Mouse (Mus musculus): ENCODE data around the gene G6pc. TPM values are rescaled to one million over a fixed set of nuclear protein-coding genes. Genes with fewer than 3 reads are reported as not detected.
A peak's percentile ranks its signal among the peaks of the same experiment; 100 is the strongest.

The G6pc gene
- polyA plus RNA-seq, 1 experiment from 2014 or later, result 0.09 TPM

DNA sequence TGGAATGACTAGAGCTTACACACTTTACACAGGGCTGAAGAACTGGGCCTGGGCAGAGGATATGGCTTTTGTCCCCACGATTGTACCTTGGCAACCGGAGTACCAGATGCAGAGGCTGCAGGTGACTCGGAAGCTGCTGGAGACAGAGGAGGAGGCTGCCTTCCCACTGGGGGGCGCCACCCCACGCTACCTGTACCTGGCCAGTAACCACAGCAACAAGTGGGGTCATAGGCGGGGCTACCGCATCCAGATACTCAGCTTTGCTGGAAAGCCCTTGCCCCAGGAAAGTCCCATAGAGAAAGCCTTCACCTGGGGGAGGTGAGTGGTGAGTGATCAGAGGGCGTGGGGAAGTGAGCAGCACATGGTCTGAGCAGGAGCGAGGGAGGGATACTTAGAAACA lies 31.7 kb upstream of the G6pc start:
- H3K36me3 ChIP-seq, result no peaks in the 10 kb centered on the region
- H3K9ac ChIP-seq, result no peak overlapping the region
- H3K4me1 ChIP-seq, result peaks cover 10% of the 10 kb centered on the region
- no peak overlapping the region for H3K27ac ChIP-seq
- no peak overlapping the region for H3K4me3 ChIP-seq (replicated peaks)
- H3K4me2 ChIP-seq, result no peak overlapping the region
- WGBS, result 73% methylated on average over 9 of the region's 9 CpGs
- no peaks in the 10 kb centered on the region for H3K27me3 ChIP-seq (replicated peaks)
- H3K9me3 ChIP-seq, result no peaks in the 10 kb centered on the region
- no peak for ATAC-seq (ENCODE audit: insufficient read depth, low FRiP score, low read depth)

DNA sequence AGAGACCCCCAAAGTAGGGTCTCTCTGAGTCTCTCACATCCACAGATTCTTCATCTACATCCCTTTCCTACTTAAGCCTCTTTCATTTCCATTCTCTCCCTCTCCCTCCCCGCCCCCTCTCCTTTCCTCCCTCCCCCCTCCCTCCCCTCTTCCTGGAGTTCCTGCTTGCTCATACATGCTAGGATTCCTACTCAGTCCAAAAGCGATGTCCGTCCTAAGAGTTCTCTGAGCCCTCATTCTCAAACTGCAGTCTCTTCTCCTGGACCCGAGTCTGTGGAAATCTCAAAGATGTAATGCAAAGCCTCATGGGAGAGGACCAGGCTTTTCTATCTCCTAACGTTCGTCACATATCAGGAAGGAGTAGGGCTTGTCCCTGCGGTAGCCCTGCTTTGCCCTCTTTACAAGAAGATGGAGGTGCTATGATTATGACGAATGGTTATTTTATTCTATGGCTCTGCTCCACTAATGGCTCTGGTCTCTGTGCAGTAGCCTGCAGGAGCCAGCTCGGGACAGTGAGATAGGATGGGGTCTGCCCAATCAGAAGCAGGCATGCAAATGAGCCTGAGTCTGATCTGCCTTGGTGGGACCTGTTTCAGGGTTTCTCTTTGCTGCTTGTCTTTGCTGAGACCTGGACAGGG lies 29.1 kb upstream of the G6pc start:
- peak; percentile 84; the same call in 1 of the 2 replicates for ATAC-seq (ENCODE audit: insufficient read depth, low FRiP score, low read depth)
- Histone ChIP-seq H3K27ac (peak overlapping the region; percentile 12; the same call in 1 of the 2 replicates), H3K27me3 (replicated peaks) (no peaks in the 10 kb centered on the region), H3K4me1 (peaks cover 9% of the 10 kb centered on the region), H3K4me3 (replicated peaks) (peak overlapping the region; percentile 14), H3K9ac (no peak overlapping the region), H3K9me3 (no peaks in the 10 kb centered on the region), H3K4me2 (peak overlapping the region; percentile 47), H3K36me3 (no peaks in the 10 kb centered on the region)
- WGBS, result 3% methylated on average over 9 of the region's 9 CpGs

DNA sequence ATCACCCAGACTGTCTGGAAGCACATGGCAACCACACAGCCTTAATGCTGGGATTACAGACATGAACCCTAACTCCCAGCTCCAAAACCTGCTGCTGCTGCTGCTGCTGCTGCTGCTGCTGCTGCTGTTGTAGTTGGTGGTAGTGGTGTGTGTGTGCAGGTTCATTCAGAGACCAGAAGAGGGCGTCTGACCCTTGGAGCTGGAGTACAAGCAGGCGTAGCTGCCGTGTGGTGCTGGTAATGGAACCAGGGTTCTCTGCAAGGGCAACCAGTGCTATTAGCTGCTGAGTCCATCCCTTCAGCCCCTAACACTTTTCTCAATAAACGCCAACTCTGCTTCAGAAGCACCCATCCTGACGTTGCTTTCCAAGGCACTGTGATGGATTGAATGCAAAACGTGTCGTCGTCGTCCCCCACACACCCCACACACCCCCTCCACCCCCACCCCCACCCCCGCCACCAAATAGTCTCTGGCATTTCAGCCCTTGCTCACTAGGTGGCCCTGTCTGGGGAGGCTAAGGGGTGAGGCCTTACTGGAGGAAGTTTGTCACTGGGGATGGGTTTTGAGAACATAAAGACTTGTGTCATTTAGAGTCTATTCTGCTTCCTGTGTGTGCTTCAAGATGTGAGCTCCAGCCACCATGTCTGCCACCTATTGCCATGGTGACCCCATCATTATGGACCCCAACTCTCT lies 20.1 kb upstream of the G6pc start:
- no peaks in the 10 kb centered on the region for H3K27me3 ChIP-seq (replicated peaks)
- 67% methylated on average over 10 of the region's 10 CpGs for WGBS

DNA sequence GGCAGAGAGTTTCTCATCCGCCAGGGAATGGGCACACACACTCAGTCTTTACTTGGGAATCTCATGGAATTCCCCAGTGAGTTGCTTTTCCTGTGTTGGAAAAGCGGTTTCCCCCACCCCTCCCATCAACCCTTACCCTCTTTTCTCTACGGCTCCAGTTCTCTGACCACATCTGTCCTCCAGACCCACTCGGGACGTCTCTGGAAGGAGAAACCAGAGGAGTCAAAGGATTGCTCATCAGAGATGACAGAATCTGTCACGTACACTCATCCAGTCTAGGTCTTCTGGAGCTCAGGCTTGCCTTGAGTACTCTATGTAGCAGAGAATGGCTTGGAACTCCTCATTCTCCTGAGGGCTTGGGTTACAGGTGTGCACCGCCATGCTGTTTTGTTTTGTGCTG lies 18.6 kb upstream of the G6pc start:
- Histone ChIP-seq H3K9ac (no peak overlapping the region), H3K27ac (no peak overlapping the region), H3K4me1 (no peaks in the 10 kb centered on the region), H3K4me2 (no peak overlapping the region), H3K36me3 (no peaks in the 10 kb centered on the region), H3K9me3 (no peaks in the 10 kb centered on the region), H3K27me3 (replicated peaks) (no peaks in the 10 kb centered on the region), H3K4me3 (replicated peaks) (no peak overlapping the region)
- ATAC-seq (ENCODE audit: insufficient read depth, low FRiP score, low read depth), result no peak
- 67% methylated on average over 7 of the region's 7 CpGs for WGBS

More for the DNA sequence above, 20.1 kb upstream of the G6pc start:
- Histone ChIP-seq H3K4me1 (no peaks in the 10 kb centered on the region), H3K36me3 (no peaks in the 10 kb centered on the region), H3K9ac (no peak overlapping the region), H3K4me2 (no peak overlapping the region), H3K27ac (no peak overlapping the region), H3K9me3 (no peaks in the 10 kb centered on the region), H3K4me3 (replicated peaks) (no peak overlapping the region)
- no peak for ATAC-seq (ENCODE audit: insufficient read depth, low FRiP score, low read depth)

DNA sequence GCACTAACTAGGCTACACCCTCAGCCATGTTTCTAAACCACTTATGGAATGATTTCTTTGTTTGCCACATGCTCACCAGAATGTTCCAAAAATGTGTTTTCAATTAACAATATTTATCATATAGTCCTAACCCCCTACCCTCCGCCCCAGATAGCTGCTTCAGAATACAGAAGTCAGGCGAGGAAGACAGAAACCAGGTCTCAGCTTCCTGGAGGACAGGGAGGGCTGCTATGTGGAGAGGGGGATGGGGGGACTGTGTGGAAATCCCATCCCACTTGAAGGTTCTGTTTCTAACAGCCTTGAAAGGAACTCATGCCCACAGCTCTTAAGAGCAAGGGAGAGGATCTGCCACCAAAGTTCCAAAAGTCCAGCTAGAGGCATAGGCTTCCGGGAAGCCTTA lies 18.1 kb upstream of the G6pc start:
- no peaks in the 10 kb centered on the region for H3K9me3 ChIP-seq
- no peak overlapping the region for H3K4me3 ChIP-seq (replicated peaks)
- no peak overlapping the region for H3K4me2 ChIP-seq
- no peak for ATAC-seq (ENCODE audit: insufficient read depth, low FRiP score, low read depth)
- 69% methylated on average over 3 of the region's 3 CpGs for WGBS
- H3K27ac ChIP-seq, result no peak overlapping the region
- H3K9ac ChIP-seq, result no peak overlapping the region
- no peaks in the 10 kb centered on the region for H3K36me3 ChIP-seq
- H3K27me3 ChIP-seq (replicated peaks), result no peaks in the 10 kb centered on the region
- H3K4me1 ChIP-seq, result no peaks in the 10 kb centered on the region

DNA sequence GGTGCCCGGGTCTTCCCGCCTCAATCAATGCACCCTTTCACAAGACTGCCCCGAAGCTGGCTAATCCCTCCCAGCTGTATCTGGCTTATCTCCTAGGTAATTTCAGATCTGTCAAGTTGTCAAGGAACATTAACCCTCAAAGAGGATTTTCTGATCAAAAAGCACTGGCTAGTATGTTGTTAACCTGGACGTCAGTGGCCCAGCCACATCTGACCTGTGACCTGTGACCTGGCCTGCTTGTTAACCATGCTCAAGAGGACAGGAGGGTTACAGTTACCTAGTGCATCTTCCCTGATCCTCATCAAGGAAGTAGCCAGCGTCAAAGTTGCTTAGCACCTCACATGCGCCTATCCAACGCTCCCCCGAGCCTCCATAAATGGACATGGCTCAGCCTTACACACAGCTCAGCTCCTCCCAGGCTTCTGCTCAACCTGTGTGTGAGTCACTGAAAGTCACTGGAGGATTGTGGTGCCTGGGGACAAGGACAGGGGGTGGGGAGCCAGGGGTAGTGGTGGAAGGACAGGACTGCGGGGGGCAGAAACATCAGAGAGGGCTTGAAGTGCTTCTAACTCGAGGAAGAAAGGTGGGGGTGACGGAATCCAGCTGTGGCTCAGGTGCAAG lies 16.2 kb upstream of the G6pc start:
- no peaks in the 10 kb centered on the region for H3K36me3 ChIP-seq
- no peaks in the 10 kb centered on the region for H3K9me3 ChIP-seq
- H3K27me3 ChIP-seq (replicated peaks), result no peaks in the 10 kb centered on the region
- H3K4me2 ChIP-seq, result no peak overlapping the region
- 49% methylated on average over 11 of the region's 11 CpGs for WGBS
- H3K27ac ChIP-seq, result no peak overlapping the region
- no peak for ATAC-seq (ENCODE audit: insufficient read depth, low FRiP score, low read depth)
- no peaks in the 10 kb centered on the region for H3K4me1 ChIP-seq
- H3K4me3 ChIP-seq (replicated peaks), result no peak overlapping the region
- H3K9ac ChIP-seq, result no peak overlapping the region

DNA sequence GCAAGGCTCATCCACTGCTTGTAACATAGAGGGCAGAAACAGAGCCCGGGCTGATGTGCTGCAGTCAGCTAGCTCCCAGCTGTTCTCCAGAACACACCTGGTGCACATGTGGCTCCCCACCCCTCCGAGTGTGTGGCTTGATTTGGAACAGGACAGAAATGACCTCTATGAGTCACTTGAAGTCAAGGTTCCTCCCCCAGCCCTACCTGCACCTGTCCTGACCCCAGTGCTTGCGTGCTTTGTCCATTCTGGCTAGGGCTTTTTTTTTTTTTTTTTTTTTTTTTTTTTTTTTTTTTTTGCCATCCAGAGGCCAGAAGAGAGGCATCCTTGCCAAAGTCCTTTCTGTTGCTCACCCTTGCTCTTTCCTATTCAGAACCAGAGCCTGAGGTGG lies 15.6 kb upstream of the G6pc start:
- H3K27ac ChIP-seq, result no peak overlapping the region
- H3K9ac ChIP-seq, result no peak overlapping the region
- no peaks in the 10 kb centered on the region for H3K4me1 ChIP-seq
- H3K9me3 ChIP-seq, result no peaks in the 10 kb centered on the region
- no peak overlapping the region for H3K4me3 ChIP-seq (replicated peaks)
- H3K27me3 ChIP-seq (replicated peaks), result no peaks in the 10 kb centered on the region
- WGBS, result 48% methylated on average over 3 of the region's 3 CpGs
- no peak overlapping the region for H3K4me2 ChIP-seq
- no peak for ATAC-seq (ENCODE audit: insufficient read depth, low FRiP score, low read depth)
- no peaks in the 10 kb centered on the region for H3K36me3 ChIP-seq

DNA sequence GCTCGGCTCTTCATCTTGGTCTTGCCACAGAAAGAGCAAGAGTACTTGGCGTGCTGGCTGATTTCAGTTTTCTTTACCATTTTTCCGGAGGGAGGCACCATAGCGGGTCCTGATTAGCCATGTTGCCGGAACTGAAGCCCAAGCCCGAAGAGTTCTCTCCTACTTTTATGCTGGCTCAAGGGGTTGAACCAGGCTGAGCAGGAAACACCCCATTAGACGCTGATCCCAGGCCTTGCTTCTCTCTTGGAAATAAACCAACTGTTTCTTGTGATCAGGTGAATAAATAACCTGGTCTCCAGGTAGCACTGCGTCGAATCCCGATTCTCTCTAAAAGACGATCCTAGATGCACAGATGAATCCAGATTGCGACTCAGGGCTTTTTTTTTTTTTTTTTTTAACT lies 13.9 kb upstream of the G6pc start:
- H3K27ac ChIP-seq, result no peak overlapping the region
- no peak overlapping the region for H3K4me3 ChIP-seq (replicated peaks)
- no peaks in the 10 kb centered on the region for H3K4me1 ChIP-seq
- H3K9me3 ChIP-seq, result no peaks in the 10 kb centered on the region
- no peaks in the 10 kb centered on the region for H3K36me3 ChIP-seq
- no peak for ATAC-seq (ENCODE audit: insufficient read depth, low FRiP score, low read depth)
- H3K4me2 ChIP-seq, result no peak overlapping the region
- H3K9ac ChIP-seq, result no peak overlapping the region
- H3K27me3 ChIP-seq (replicated peaks), result no peaks in the 10 kb centered on the region
- WGBS, result 84% methylated on average over 12 of the region's 12 CpGs

DNA sequence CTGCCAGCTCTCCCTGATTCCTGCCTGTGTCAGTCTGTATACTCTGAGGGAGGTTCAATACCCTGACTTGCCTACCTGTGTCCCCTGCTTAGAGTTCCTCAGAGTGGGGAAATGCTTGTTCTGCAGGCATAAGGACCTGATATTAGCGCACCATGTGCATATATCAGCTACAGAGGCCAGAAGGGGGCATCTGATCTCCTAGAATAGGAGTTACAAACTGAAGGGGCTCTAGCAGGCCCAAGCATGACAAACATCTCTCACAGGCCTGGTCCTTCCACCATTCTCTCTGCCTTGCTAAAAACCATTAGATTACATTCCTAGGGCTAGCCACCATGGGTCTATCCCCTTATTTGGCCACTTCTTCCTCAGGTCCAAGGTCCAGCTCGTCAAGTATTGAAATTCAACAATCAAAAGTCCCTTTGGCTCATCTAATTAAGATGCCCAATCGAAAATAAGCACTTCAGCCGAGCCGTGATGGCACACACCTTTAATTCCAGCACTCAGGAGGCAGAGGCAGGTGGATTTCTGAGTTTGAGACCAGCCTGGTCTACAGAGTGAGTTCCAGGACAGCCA lies 12.8 kb upstream of the G6pc start:
- no peaks in the 10 kb centered on the region for H3K27me3 ChIP-seq (replicated peaks)
- H3K27ac ChIP-seq, result no peak overlapping the region
- no peak for ATAC-seq (ENCODE audit: insufficient read depth, low FRiP score, low read depth)
- H3K4me1 ChIP-seq, result no peaks in the 10 kb centered on the region
- no peaks in the 10 kb centered on the region for H3K36me3 ChIP-seq
- no peak overlapping the region for H3K4me3 ChIP-seq (replicated peaks)
- no peak overlapping the region for H3K4me2 ChIP-seq
- no peaks in the 10 kb centered on the region for H3K9me3 ChIP-seq
- H3K9ac ChIP-seq, result no peak overlapping the region
- WGBS, result 82% methylated on average over 5 of the region's 5 CpGs

DNA sequence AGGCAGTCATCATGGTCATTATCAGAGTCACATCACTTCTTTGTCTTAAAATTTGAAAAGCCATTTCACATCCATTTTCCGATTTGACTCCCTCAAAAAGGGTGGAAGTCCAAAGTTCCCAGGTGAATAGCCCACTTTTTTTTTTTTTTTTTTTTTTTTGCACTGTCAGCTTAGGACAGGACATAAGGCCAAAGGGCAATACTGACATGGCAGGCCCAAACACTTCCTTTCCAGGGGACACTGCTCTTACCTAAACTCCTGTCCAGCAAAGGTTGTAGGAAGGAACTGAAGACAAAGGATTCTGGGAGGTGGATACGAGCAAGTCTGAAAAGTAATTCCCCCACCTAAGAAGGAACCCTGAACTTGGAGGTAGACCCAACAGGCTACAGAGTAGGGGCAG lies 11.4 kb upstream of the G6pc start:
- H3K4me2 ChIP-seq, result no peak overlapping the region
- no peak overlapping the region for H3K4me3 ChIP-seq (replicated peaks)
- no peak for ATAC-seq (ENCODE audit: insufficient read depth, low FRiP score, low read depth)
- H3K27me3 ChIP-seq (replicated peaks), result no peaks in the 10 kb centered on the region
- H3K27ac ChIP-seq, result no peak overlapping the region
- H3K9ac ChIP-seq, result no peak overlapping the region
- H3K9me3 ChIP-seq, result no peaks in the 10 kb centered on the region
- no peaks in the 10 kb centered on the region for H3K36me3 ChIP-seq
- H3K4me1 ChIP-seq, result no peaks in the 10 kb centered on the region
- WGBS, result 86% methylated on average over 2 of the region's 2 CpGs

DNA sequence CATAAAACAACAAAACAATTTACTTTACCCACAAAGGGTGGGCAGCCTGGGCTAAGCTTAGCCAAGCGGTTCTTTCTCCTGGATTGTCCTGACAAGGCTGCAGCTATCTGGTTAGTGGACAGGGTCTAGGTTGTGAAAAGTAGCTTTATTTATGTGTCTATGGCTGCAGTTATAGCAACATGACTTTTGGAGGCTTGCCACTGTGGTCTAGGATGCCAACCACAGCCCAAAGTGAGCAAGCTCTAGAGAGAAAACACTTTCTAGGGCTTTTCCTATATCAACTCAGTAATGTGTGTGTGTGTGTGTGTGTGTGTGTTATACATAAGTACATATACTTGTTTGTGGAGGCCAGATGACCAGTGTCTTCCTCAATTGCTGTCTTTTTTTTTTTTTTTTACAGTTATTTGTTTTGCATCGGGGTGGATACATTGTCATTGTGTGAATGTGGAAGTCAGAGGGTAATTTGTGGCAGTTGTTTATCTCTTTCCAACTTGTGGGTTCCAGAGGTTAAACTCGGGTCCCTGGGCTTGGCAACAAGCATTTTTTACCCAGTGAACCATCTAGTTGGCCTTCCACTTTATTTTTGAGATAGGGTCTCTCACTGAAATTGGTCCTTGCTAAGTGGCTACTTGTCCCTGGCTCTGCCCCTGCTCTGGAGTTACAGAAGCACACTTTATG lies 9.7 kb upstream of the G6pc start:
- H3K9ac ChIP-seq, result no peak overlapping the region
- H3K27ac ChIP-seq, result no peak overlapping the region
- H3K27me3 ChIP-seq (replicated peaks), result no peaks in the 10 kb centered on the region
- H3K4me2 ChIP-seq, result no peak overlapping the region
- 74% methylated on average over 3 of the region's 3 CpGs for WGBS
- no peaks in the 10 kb centered on the region for H3K4me1 ChIP-seq
- H3K9me3 ChIP-seq, result no peaks in the 10 kb centered on the region
- ATAC-seq (ENCODE audit: insufficient read depth, low FRiP score, low read depth), result no peak
- H3K4me3 ChIP-seq (replicated peaks), result no peak overlapping the region
- no peaks in the 10 kb centered on the region for H3K36me3 ChIP-seq

DNA sequence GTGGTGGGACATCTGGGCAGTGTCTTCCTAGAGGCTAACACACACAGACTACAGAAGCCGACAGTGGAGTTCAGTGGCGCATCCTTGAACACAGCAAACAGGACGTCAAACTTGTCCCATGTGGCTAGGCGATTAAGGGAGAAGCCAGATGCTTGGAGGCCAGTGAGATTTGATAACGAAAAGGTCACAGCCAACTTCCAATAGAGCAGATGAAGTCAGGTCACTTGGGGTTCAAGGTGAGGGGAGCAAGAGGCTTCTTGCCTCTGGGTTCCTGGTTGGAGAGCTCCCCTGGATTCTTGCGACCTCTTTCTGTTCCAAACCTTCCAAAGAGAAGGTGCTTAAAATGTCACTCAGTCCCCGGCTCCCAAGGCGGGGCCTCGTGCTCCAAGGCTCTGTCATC lies 7.6 kb upstream of the G6pc start:
- Histone ChIP-seq H3K36me3 (no peaks in the 10 kb centered on the region), H3K9me3 (no peaks in the 10 kb centered on the region), H3K4me3 (replicated peaks) (no peak overlapping the region), H3K4me2 (no peak overlapping the region), H3K27ac (no peak overlapping the region), H3K27me3 (replicated peaks) (no peaks in the 10 kb centered on the region), H3K4me1 (no peaks in the 10 kb centered on the region), H3K9ac (no peak overlapping the region)
- no peak for ATAC-seq (ENCODE audit: insufficient read depth, low FRiP score, low read depth)
- WGBS, result 66% methylated on average over 9 of the region's 9 CpGs

All from stomach, embryonic 15.5 days (tissue).